Mouse (Mus musculus): ENCODE results near the gene Dab1. TPM values are rescaled to one million over a fixed set of nuclear protein-coding genes. Genes with fewer than 3 reads are reported as not detected.

The Dab1 gene
- polyA plus RNA-seq, 1 experiment = 1.1 TPM

- Histone ChIP-seq H3K27me3 (ENCODE audit: control insufficient read depth, insufficient read depth, low read length) (no peaks in the 10 kb centered on the region), H3K4me3 (ENCODE audit: control insufficient read depth, low read depth, low read length) (no peak overlapping the region), H3K4me1 (ENCODE audit: control insufficient read depth, insufficient read depth, low read length) (no peaks in the 10 kb centered on the region), H3K36me3 (ENCODE audit: control insufficient read depth, insufficient read depth, low read length) (no peaks in the 10 kb centered on the region), H3K27ac (ENCODE audit: control insufficient read depth, insufficient read depth, low read depth, low read length) (no peak overlapping the region)
- TF ChIP-seq POLR2A (IDR thresholded peaks at IDR 0.05; ENCODE audit: control insufficient read depth, low read depth, low read length) (no peak), CTCF (IDR thresholded peaks at IDR 0.05; ENCODE audit: control insufficient read depth, insufficient read depth, insufficient replicate concordance, low read depth, low read length) (no peak)
Measured at GRCm38 (mm10) chr4:104500646-104501045, 881.5 kb downstream of the Dab1 start.

GRCm38 (mm10) chr4:104501245-104501644 lies 882.1 kb downstream of the Dab1 start:
- Histone ChIP-seq H3K4me1 (ENCODE audit: control insufficient read depth, insufficient read depth, low read length) (no peaks in the 10 kb centered on the region), H3K27me3 (ENCODE audit: control insufficient read depth, insufficient read depth, low read length) (no peaks in the 10 kb centered on the region)
- TF ChIP-seq POLR2A (IDR thresholded peaks at IDR 0.05; ENCODE audit: control insufficient read depth, low read depth, low read length) (no peak), CTCF (IDR thresholded peaks at IDR 0.05; ENCODE audit: control insufficient read depth, insufficient read depth, insufficient replicate concordance, low read depth, low read length) (no peak)

GRCm38 (mm10) chr4:104504916-104505315 lies 885.8 kb downstream of the Dab1 start:
- H3K27me3 ChIP-seq (ENCODE audit: control insufficient read depth, insufficient read depth, low read length) = no peaks in the 10 kb centered on the region
- H3K4me1 ChIP-seq (ENCODE audit: control insufficient read depth, insufficient read depth, low read length) = no peaks in the 10 kb centered on the region
- TF ChIP-seq POLR2A (IDR thresholded peaks at IDR 0.05; ENCODE audit: control insufficient read depth, low read depth, low read length) = no peak
- no peak overlapping the region for H3K4me3 ChIP-seq (ENCODE audit: control insufficient read depth, low read depth, low read length)
- no peak overlapping the region for H3K27ac ChIP-seq (ENCODE audit: control insufficient read depth, insufficient read depth, low read depth, low read length)
- H3K36me3 ChIP-seq (ENCODE audit: control insufficient read depth, insufficient read depth, low read length) = no peaks in the 10 kb centered on the region

More at GRCm38 (mm10) chr4:104501245-104501644, 882.1 kb downstream of the Dab1 start:
- H3K4me3 ChIP-seq (ENCODE audit: control insufficient read depth, low read depth, low read length) = no peak overlapping the region
- no peak overlapping the region for H3K27ac ChIP-seq (ENCODE audit: control insufficient read depth, insufficient read depth, low read depth, low read length)
- no peaks in the 10 kb centered on the region for H3K36me3 ChIP-seq (ENCODE audit: control insufficient read depth, insufficient read depth, low read length)

- Histone ChIP-seq H3K27me3 (ENCODE audit: control insufficient read depth, insufficient read depth, low read length) (no peaks in the 10 kb centered on the region), H3K36me3 (ENCODE audit: control insufficient read depth, insufficient read depth, low read length) (no peaks in the 10 kb centered on the region), H3K4me1 (ENCODE audit: control insufficient read depth, insufficient read depth, low read length) (peaks cover 4% of the 10 kb centered on the region), H3K27ac (ENCODE audit: control insufficient read depth, insufficient read depth, low read depth, low read length) (no peak overlapping the region), H3K4me3 (ENCODE audit: control insufficient read depth, low read depth, low read length) (no peak overlapping the region)
- TF ChIP-seq POLR2A (IDR thresholded peaks at IDR 0.05; ENCODE audit: control insufficient read depth, low read depth, low read length) = no peak
- no peak for TF ChIP-seq CTCF (IDR thresholded peaks at IDR 0.05; ENCODE audit: control insufficient read depth, insufficient read depth, insufficient replicate concordance, low read depth, low read length)
Measured at GRCm38 (mm10) chr4:104509230-104509985, 890.2 kb downstream of the Dab1 start.

GRCm38 (mm10) chr4:104511855-104512254 lies 892.7 kb downstream of the Dab1 start:
- no peaks in the 10 kb centered on the region for H3K36me3 ChIP-seq (ENCODE audit: control insufficient read depth, insufficient read depth, low read length)
- no peaks in the 10 kb centered on the region for H3K27me3 ChIP-seq (ENCODE audit: control insufficient read depth, insufficient read depth, low read length)
- peaks cover 9% of the 10 kb centered on the region for H3K4me1 ChIP-seq (ENCODE audit: control insufficient read depth, insufficient read depth, low read length)
- H3K4me3 ChIP-seq (ENCODE audit: control insufficient read depth, low read depth, low read length) = no peak overlapping the region
- TF ChIP-seq CTCF (IDR thresholded peaks at IDR 0.05; ENCODE audit: control insufficient read depth, insufficient read depth, insufficient replicate concordance, low read depth, low read length) = no peak
- TF ChIP-seq POLR2A (IDR thresholded peaks at IDR 0.05; ENCODE audit: control insufficient read depth, low read depth, low read length) = no peak
- no peak overlapping the region for H3K27ac ChIP-seq (ENCODE audit: control insufficient read depth, insufficient read depth, low read depth, low read length)

GRCm38 (mm10) chr4:104512513-104512912 lies 893.4 kb downstream of the Dab1 start:
- TF ChIP-seq POLR2A (IDR thresholded peaks at IDR 0.05; ENCODE audit: control insufficient read depth, low read depth, low read length) (no peak), CTCF (IDR thresholded peaks at IDR 0.05; ENCODE audit: control insufficient read depth, insufficient read depth, insufficient replicate concordance, low read depth, low read length) (no peak)
- Histone ChIP-seq H3K27ac (ENCODE audit: control insufficient read depth, insufficient read depth, low read depth, low read length) (no peak overlapping the region), H3K27me3 (ENCODE audit: control insufficient read depth, insufficient read depth, low read length) (no peaks in the 10 kb centered on the region), H3K36me3 (ENCODE audit: control insufficient read depth, insufficient read depth, low read length) (no peaks in the 10 kb centered on the region), H3K4me1 (ENCODE audit: control insufficient read depth, insufficient read depth, low read length) (peaks cover 9% of the 10 kb centered on the region), H3K4me3 (ENCODE audit: control insufficient read depth, low read depth, low read length) (no peak overlapping the region)

- no peaks in the 10 kb centered on the region for H3K27me3 ChIP-seq (ENCODE audit: control insufficient read depth, insufficient read depth, low read length)
- no peak for TF ChIP-seq POLR2A (IDR thresholded peaks at IDR 0.05; ENCODE audit: control insufficient read depth, low read depth, low read length)
- no peak for TF ChIP-seq CTCF (IDR thresholded peaks at IDR 0.05; ENCODE audit: control insufficient read depth, insufficient read depth, insufficient replicate concordance, low read depth, low read length)
- no peaks in the 10 kb centered on the region for H3K36me3 ChIP-seq (ENCODE audit: control insufficient read depth, insufficient read depth, low read length)
- no peak overlapping the region for H3K27ac ChIP-seq (ENCODE audit: control insufficient read depth, insufficient read depth, low read depth, low read length)
- no peak overlapping the region for H3K4me3 ChIP-seq (ENCODE audit: control insufficient read depth, low read depth, low read length)
- peaks cover 9% of the 10 kb centered on the region for H3K4me1 ChIP-seq (ENCODE audit: control insufficient read depth, insufficient read depth, low read length)
Measured at GRCm38 (mm10) chr4:104513622-104514021, 894.5 kb downstream of the Dab1 start.
